Mouse (Mus musculus) lung, embryonic 16.5 days (tissue): ENCODE data around the gene Fkrp. TPM values are rescaled to one million over a fixed set of nuclear protein-coding genes. Genes with fewer than 3 reads are reported as not detected.

ENCODE experiments used
- ATAC-seq: fragments of 200-750 bp; cut with Nextera tagmentation; 2 replicates; pipeline ENCODE4 v1.8.0; 2017; ENCODE audit warnings: low read depth, mild to moderate bottlenecking, moderate library complexity
- H3K27ac ChIP-seq: fragments of 300-500 bp; sonication (generic); 2 replicates; pipeline ENCODE4 v1.5.1; 2014; ENCODE audit warnings: mild to moderate bottlenecking, control low read depth, low read length
- H3K27me3 ChIP-seq: fragments of 300-500 bp; sonication (generic); 2 replicates; pipeline ENCODE4 v1.6.1; 2014; ENCODE audit warnings: low read depth, low read length, mixed read lengths; ENCODE audit not compliant: control insufficient read depth, insufficient read depth
- H3K36me3 ChIP-seq: fragments of 300-500 bp; sonication (generic); 2 replicates; pipeline ENCODE4 v1.6.1; 2014; ENCODE audit warnings: low read length; ENCODE audit not compliant: control insufficient read depth, insufficient read depth
- H3K4me1 ChIP-seq: fragments of 300-500 bp; sonication (generic); replicated peaks from 2 replicates; pipeline ENCODE4 v1.6.1; 2014; ENCODE audit warnings: low read length, mixed read lengths; ENCODE audit not compliant: control insufficient read depth, insufficient read depth
- H3K4me2 ChIP-seq: fragments of 300-500 bp; sonication (generic); 2 replicates; pipeline ENCODE4 v1.6.1; 2014; ENCODE audit warnings: low read depth, low read length, control low read depth
- H3K4me3 ChIP-seq: fragments of 300-500 bp; sonication (generic); 2 replicates; pipeline ENCODE4 v1.5.1; 2014; ENCODE audit warnings: mild to moderate bottlenecking, low read length, control low read depth
- H3K9ac ChIP-seq: fragments of 300-500 bp; sonication (generic); 2 replicates; pipeline ENCODE4 v1.6.1; 2014; ENCODE audit warnings: low read length, control low read depth
- H3K9me3 ChIP-seq: fragments of 300-500 bp; sonication (generic); 2 replicates; pipeline ENCODE4 v1.6.1; 2016; ENCODE audit warnings: low read length; ENCODE audit not compliant: control insufficient read depth
- WGBS: fragments of 180-500 bp; shearing (Covaris S2); extraction: QIAGEN DNeasy Blood & Tissue Kit; methylation state at CpG from one replicate; pipeline ENCODE4 v1.1.7; 2014; 5-methylcytosine and 5-hydroxymethylcytosine counted together
- polyA plus RNA-seq: library from polyadenylated mRNA; unstranded; fragments of >200 nt; fragmentation: Nextera tagmentation; extraction: Ambion mirVana; gene quantifications from 2 replicates; pipeline ENCODE4 v1.2.1, GENCODE M21; 2015

Gene Fkrp
- polyA plus RNA-seq = 28.1 and 28.9 TPM in 2 replicates

DNA sequence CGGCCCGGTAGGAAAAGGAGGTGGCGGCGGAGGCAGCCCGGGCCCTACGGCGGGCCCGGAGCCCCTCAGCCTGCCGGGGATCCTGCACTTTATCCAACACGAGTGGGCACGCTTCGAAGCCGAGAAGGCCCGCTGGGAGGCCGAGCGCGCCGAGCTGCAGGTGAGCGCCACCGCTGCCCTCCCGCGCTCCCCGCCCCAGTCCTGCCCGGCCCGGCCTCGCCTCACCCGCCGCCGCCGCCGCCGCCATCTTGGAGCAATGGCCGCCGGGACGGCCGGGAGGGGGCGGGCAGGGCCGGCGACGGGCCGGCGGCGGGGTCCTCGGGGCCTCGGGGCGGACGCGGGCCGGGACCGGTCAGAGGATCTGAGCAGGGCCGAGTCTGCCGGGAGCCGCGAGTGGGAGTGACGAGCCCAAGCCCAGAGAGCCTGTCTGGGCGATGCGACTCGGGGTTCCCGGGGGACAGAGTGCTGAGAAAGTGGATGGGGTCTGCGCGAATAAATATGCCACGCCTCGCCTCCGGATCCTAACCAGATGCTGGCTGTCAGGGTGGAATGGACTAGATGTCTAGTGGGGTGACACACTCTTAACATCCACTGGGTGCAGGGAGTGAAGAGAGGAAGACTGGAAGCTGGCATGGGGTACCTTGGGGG, at the start of gene Fkrp:
Gene Fkrp (minus strand): TSS at position 258 of the 648 bp plus-strand sequence.
- peak within 1 kb of the TSS; percentile 77 for H3K4me2 ChIP-seq
- ATAC-seq = peak; percentile 80
- no peaks in the 10 kb centered on the region for H3K9me3 ChIP-seq
- no peaks in the 10 kb centered on the region; the same call in 1 of the 2 replicates for H3K27me3 ChIP-seq
- H3K4me1 ChIP-seq = peaks cover 38% of the 10 kb centered on the region
- H3K9ac ChIP-seq = peak within 1 kb of the TSS; percentile 99
- peak within 1 kb of the TSS; percentile 82 for H3K4me3 ChIP-seq
- under 1% methylated on average over 49 of the region's 64 CpGs for WGBS
- H3K36me3 ChIP-seq = peaks cover 3% of the 10 kb centered on the region; the same call in 1 of the 2 replicates
- peak within 1 kb of the TSS; percentile 94 for H3K27ac ChIP-seq

DNA sequence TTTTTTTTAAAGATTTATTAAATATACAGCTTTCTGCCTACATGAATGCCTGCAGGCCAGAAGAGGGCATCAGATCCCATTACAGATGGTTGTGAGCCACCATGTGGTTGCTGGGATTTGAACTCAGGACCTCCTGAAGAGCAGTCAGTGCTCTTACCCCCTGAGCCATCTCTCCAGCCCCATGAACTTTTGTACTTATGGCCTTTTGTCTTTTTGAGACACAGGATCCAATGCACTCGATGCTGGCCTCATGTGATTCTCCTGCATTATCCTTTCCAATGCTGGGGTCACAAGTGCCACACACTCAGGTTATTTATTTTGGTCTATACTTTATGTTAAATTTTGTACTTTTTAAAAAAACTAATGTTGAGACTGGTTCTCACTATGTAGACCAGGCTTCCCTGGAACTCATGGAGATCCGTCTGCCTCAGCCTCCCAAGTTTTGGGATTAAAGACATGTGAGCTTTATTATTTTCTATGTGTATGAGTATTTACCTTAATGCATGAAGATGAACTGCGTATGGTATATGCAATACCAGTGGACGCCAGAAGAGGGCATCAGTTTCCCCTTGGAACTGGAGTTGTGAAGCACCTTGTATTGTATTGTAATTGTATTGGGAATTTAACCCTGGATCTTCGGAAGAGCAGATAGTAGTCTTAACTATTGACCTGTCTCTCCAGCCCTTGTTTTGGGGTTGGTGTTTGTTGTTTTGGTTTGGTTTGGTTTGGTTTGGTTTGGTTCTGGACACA, 43.5 kb upstream of the Fkrp start:
- Histone ChIP-seq H3K36me3 (peaks cover 20% of the 10 kb centered on the region), H3K27ac (no peak overlapping the region)
- WGBS = 33% methylated on average over 5 of the region's 5 CpGs

DNA sequence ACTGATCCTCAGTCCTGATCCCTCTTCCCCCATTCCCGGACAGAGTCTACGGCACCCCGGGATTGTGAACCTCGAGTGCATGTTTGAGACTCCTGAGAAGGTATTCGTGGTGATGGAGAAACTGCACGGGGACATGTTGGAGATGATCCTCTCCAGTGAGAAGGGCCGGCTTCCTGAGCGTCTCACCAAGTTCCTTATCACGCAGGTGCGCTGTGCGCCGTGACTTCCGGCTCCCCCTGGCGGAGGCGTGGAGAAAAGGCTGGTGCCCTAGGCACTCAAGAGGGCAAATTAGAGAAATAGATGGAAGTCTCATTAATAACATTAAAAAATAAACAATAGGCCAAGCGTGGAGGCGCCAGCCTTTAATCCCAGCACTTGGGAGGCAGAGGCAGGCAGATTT, 41.8 kb upstream of the Fkrp start:
- no peak overlapping the region for H3K9ac ChIP-seq
- no peak overlapping the region for H3K4me3 ChIP-seq
- 29% methylated on average over 17 of the region's 17 CpGs for whole genome bisulfite sequencing
- no peaks in the 10 kb centered on the region for H3K27me3 ChIP-seq
- peaks cover 29% of the 10 kb centered on the region for H3K36me3 ChIP-seq
- H3K9me3 ChIP-seq = no peaks in the 10 kb centered on the region
- no peak overlapping the region for H3K27ac ChIP-seq
- H3K4me2 ChIP-seq = no peak overlapping the region
- no peak for ATAC-seq
- no peaks in the 10 kb centered on the region for H3K4me1 ChIP-seq

More for the DNA sequence above, 43.5 kb upstream of the Fkrp start:
- no peak overlapping the region for H3K4me2 ChIP-seq
- H3K4me1 ChIP-seq = no peaks in the 10 kb centered on the region
- H3K4me3 ChIP-seq = no peak overlapping the region
- H3K9ac ChIP-seq = no peak overlapping the region
- ATAC-seq = no peak
- no peaks in the 10 kb centered on the region for H3K9me3 ChIP-seq
- no peaks in the 10 kb centered on the region for H3K27me3 ChIP-seq

DNA sequence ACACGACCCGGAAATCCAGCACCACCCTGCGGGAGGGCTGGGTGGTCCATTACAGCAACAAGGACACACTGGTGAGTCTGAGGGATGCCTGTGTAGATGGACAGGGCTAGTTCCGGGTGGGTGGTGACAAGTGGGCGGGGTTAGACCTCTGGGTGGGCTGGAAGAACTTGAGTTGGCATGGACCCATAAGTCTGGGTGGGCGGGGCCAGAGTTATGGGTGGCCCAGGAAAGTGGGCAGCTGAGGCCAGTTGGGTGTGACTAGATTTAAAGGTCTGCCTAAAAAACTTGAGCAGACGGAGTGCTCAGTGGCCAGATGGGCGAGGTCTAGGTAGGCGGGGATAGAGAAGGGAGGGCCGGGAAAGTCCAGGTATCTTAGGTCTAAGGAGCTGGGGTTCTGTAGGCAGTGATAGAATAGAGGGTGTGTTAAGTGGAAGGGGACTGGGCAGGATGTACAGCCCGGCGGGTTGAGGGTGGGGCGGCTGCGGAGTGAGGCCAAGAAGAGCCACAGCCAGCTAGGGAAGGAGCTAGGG, 36.8 kb upstream of the Fkrp start:
- no peak overlapping the region for H3K27ac ChIP-seq
- H3K9ac ChIP-seq = no peak overlapping the region
- no peak overlapping the region for H3K4me3 ChIP-seq
- peak; percentile 56 for ATAC-seq
- H3K9me3 ChIP-seq = no peaks in the 10 kb centered on the region
- H3K27me3 ChIP-seq = no peaks in the 10 kb centered on the region
- H3K4me2 ChIP-seq = no peak overlapping the region
- peaks cover 60% of the 10 kb centered on the region for H3K36me3 ChIP-seq
- H3K4me1 ChIP-seq = no peaks in the 10 kb centered on the region
- 67% methylated on average over 14 of the region's 14 CpGs for WGBS

DNA sequence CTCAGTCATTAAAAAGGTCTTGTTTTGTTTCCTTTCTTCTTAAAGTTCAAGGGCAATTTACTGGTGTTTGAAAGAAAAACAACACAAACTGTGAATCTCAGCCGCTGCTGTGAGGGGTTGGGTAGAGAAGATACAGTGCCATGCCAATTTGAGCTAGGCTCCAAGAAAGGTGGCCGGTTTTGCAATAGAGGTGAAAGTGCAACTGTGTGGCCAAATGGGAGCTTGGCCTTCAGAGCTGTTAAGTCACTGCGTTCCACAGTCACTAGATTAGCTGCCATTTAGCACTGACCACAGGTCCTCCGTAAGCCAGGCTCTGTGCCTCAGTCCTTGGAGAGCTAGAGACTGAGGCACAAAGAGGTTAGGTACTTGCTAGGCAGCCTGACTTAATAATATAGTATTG, 35.1 kb upstream of the Fkrp start:
- Histone ChIP-seq H3K9me3 (no peaks in the 10 kb centered on the region), H3K27ac (no peak overlapping the region), H3K36me3 (peaks cover 63% of the 10 kb centered on the region), H3K4me1 (no peaks in the 10 kb centered on the region), H3K4me3 (no peak overlapping the region), H3K4me2 (no peak overlapping the region), H3K9ac (no peak overlapping the region), H3K27me3 (no peaks in the 10 kb centered on the region)
- WGBS = 88% methylated on average over 4 of the region's 4 CpGs
- no peak for ATAC-seq

DNA sequence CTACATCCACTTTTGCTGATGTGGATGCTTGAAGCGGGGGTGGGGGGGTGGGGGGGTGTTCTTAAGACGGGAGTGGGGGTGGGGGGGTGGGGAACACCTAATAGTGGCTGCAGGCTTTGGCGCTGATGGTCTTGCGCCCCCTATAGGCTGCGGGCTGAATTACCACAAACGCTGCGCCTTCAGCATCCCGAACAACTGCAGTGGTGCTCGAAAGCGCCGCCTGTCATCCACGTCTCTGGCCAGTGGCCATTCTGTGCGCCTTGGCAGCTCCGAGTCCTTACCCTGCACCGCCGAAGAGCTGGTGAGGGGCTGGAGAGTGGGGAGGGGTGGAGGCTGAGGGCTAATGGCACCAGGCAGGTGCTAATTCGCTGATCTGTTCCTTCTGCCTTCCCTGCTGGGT, 32.0 kb upstream of the Fkrp start:
- ATAC-seq = no peak
- Histone ChIP-seq H3K4me3 (no peak overlapping the region), H3K27ac (no peak overlapping the region), H3K9ac (no peak overlapping the region), H3K4me2 (no peak overlapping the region), H3K36me3 (peaks cover 38% of the 10 kb centered on the region), H3K9me3 (no peaks in the 10 kb centered on the region), H3K27me3 (no peaks in the 10 kb centered on the region), H3K4me1 (peaks cover 22% of the 10 kb centered on the region)
- WGBS = 29% methylated on average over 16 of the region's 17 CpGs

DNA sequence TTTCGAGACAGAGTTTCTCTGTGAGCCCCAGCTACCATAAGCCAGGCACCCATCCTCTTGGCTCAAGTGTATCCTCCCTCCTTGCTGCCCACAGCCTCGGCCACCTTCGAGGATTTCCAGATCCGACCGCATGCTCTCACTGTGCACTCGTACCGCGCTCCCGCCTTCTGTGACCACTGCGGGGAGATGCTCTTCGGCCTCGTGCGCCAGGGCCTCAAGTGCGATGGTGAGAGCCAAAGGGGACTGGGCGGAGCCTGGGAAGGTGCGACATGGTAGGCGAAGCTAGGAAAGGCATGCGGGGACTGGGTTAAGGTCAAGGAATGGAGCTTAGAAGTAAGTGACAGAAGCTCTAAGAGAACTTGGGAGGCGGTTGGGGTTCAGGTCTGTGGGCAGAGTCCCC, 31.0 kb upstream of the Fkrp start:
- no peak overlapping the region for H3K4me2 ChIP-seq
- no peak overlapping the region for H3K4me3 ChIP-seq
- H3K4me1 ChIP-seq = peaks cover 22% of the 10 kb centered on the region
- peaks cover 33% of the 10 kb centered on the region for H3K36me3 ChIP-seq
- H3K27ac ChIP-seq = no peak overlapping the region
- H3K9me3 ChIP-seq = no peaks in the 10 kb centered on the region
- no peak overlapping the region for H3K9ac ChIP-seq
- no peaks in the 10 kb centered on the region for H3K27me3 ChIP-seq
- no peak for ATAC-seq
- WGBS = 79% methylated on average over 19 of the region's 19 CpGs

DNA sequence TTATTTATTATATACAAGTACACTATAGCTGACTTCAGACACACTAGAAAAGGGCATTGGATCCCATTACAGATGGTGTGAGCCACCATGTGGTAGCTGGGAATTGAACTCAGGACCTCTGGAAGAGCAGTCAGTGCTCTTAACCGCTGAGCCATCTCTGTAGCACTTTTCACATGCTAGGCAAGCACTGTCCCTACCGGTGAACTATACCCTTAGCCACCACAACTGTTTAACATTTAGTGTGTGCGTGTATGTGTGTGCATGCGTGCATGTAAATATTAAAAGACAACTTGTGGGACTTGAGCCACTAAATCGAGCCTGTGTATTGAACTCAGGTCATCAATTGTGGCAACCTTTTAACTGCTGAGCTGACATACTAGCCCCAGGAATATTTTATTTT, 30.2 kb upstream of the Fkrp start:
- Histone ChIP-seq H3K9me3 (no peaks in the 10 kb centered on the region), H3K36me3 (peaks cover 30% of the 10 kb centered on the region), H3K4me1 (peaks cover 27% of the 10 kb centered on the region), H3K4me2 (no peak overlapping the region), H3K27ac (no peak overlapping the region), H3K27me3 (no peaks in the 10 kb centered on the region), H3K9ac (no peak overlapping the region), H3K4me3 (no peak overlapping the region)
- ATAC-seq = no peak
- 91% methylated on average over 5 of the region's 5 CpGs for WGBS

DNA sequence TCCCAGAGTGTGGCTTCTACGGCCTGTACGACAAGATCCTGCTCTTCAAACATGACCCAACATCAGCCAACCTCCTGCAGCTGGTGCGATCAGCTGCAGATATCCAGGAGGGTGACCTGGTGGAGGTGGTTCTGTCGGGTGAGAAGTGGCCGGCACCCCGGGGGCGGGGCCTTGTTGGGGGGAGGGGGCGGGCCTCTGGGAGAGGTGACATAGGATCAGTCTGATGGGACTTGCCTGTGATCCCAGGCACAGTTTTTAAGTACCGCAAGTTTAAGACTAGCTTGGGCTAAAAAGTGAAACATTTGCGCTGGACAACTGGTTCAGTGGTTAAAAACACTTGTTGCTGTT, 29.3 kb upstream of the Fkrp start:
- peak overlapping the region; percentile 77 for H3K4me3 ChIP-seq
- H3K27me3 ChIP-seq = no peaks in the 10 kb centered on the region
- H3K4me2 ChIP-seq = peak overlapping the region; percentile 100
- 30% methylated on average over 10 of the region's 10 CpGs for WGBS
- peaks cover 33% of the 10 kb centered on the region for H3K4me1 ChIP-seq
- no peak for ATAC-seq
- H3K36me3 ChIP-seq = peaks cover 28% of the 10 kb centered on the region
- H3K27ac ChIP-seq = peak overlapping the region; percentile 94
- no peaks in the 10 kb centered on the region for H3K9me3 ChIP-seq
- H3K9ac ChIP-seq = peak overlapping the region; percentile 94
